Mouse (Mus musculus) limb, embryonic 12.5 days (tissue): ENCODE results near the gene Txnrd1. TPM values are rescaled to one million over a fixed set of nuclear protein-coding genes. Genes with fewer than 3 reads are reported as not detected.

Source experiments
- ATAC-seq: fragments of 200-750 bp; cut with Nextera tagmentation; 2 replicates; pipeline ENCODE4 v1.8.0; 2017; ENCODE audit warnings: low read depth, moderate TSS enrichment; ENCODE audit not compliant: insufficient number of reproducible peaks, insufficient read depth, low FRiP score, low TSS enrichment
- H3K27ac ChIP-seq: fragments of 300-500 bp; sonication (generic); 2 replicates; pipeline ENCODE4 v1.5.1; 2016; ENCODE audit warnings: mild to moderate bottlenecking, moderate library complexity
- H3K27me3 ChIP-seq: fragments of 300-500 bp; sonication (generic); 2 replicates; pipeline ENCODE4 v1.6.1; 2016; ENCODE audit warnings: mild to moderate bottlenecking, moderate library complexity
- H3K36me3 ChIP-seq: fragments of 300-500 bp; sonication (generic); 2 replicates; pipeline ENCODE4 v1.6.1; 2016; ENCODE audit warnings: mild to moderate bottlenecking, moderate library complexity
- H3K4me1 ChIP-seq: fragments of 300-500 bp; sonication (generic); replicated peaks from 2 replicates; pipeline ENCODE4 v1.6.1; 2016
- H3K4me2 ChIP-seq: fragments of 300-500 bp; sonication (generic); 2 replicates; pipeline ENCODE4 v1.6.1; 2016; ENCODE audit warnings: mild to moderate bottlenecking, moderate library complexity
- H3K4me3 ChIP-seq: fragments of 300-500 bp; sonication (generic); replicated peaks from 2 replicates; pipeline ENCODE4 v1.5.1; 2016; ENCODE audit warnings: mild to moderate bottlenecking
- H3K9ac ChIP-seq: fragments of 300-500 bp; sonication (generic); replicated peaks from 2 replicates; pipeline ENCODE4 v1.6.1; 2016; ENCODE audit warnings: mild to moderate bottlenecking, moderate library complexity
- H3K9me3 ChIP-seq: fragments of 300-500 bp; sonication (generic); 2 replicates; pipeline ENCODE4 v1.6.1; 2016; ENCODE audit warnings: mild to moderate bottlenecking, moderate library complexity
- WGBS: fragments of 180-500 bp; shearing (Covaris S2); methylation state at CpG from one replicate; pipeline ENCODE4 v1.1.7; 2016; 5-methylcytosine and 5-hydroxymethylcytosine counted together
- polyA plus RNA-seq: library from polyadenylated mRNA; unstranded; fragments of >200 nt; fragmentation: Nextera tagmentation; extraction: Ambion mirVana; gene quantifications from 2 replicates; pipeline ENCODE4 v1.2.1, GENCODE M21; 2016

Txnrd1 gene
- polyA plus RNA-seq, 1 experiment from 2014 or later: 149 TPM

- ATAC-seq: no peak
- Histone ChIP-seq H3K4me2 (no peak overlapping the region), H3K27ac (no peak overlapping the region), H3K36me3 (peaks cover 90% of the 10 kb centered on the region), H3K9me3 (no peaks in the 10 kb centered on the region), H3K27me3 (no peaks in the 10 kb centered on the region), H3K9ac (no peak overlapping the region), H3K4me1 (no peaks in the 10 kb centered on the region), H3K4me3 (no peak overlapping the region)
- 95% methylated on average over 18 of the region's 18 CpGs for WGBS
These were observed 60.3 kb downstream of the Txnrd1 start for GRCm38 (mm10) chr10:82893872-82894650.

- Histone ChIP-seq H3K9me3 (no peaks in the 10 kb centered on the region), H3K4me1 (peaks cover 8% of the 10 kb centered on the region), H3K27ac (no peak overlapping the region), H3K9ac (no peak overlapping the region), H3K4me2 (no peak overlapping the region), H3K27me3 (no peaks in the 10 kb centered on the region), H3K36me3 (peaks cover 55% of the 10 kb centered on the region), H3K4me3 (no peak overlapping the region)
- 91% methylated on average over 13 of the region's 13 CpGs for WGBS
- no peak for ATAC-seq
These were observed 64.2 kb downstream of the Txnrd1 start for GRCm38 (mm10) chr10:82897936-82898335.

- H3K9ac ChIP-seq: no peak overlapping the region
- no peak overlapping the region for H3K27ac ChIP-seq
- no peak overlapping the region for H3K4me2 ChIP-seq
- H3K27me3 ChIP-seq: no peaks in the 10 kb centered on the region
- WGBS: 68% methylated on average over 7 of the region's 7 CpGs
- peaks cover 15% of the 10 kb centered on the region for H3K4me1 ChIP-seq
- H3K36me3 ChIP-seq: peaks cover 45% of the 10 kb centered on the region
- ATAC-seq: no peak
- no peaks in the 10 kb centered on the region for H3K9me3 ChIP-seq
- H3K4me3 ChIP-seq: no peak overlapping the region
These were observed 65.1 kb downstream of the Txnrd1 start for GRCm38 (mm10) chr10:82898893-82899292.

GRCm38 (mm10) chr10:82899810-82900421, 66.2 kb downstream of the Txnrd1 start:
- no peaks in the 10 kb centered on the region for H3K9me3 ChIP-seq
- no peaks in the 10 kb centered on the region for H3K27me3 ChIP-seq
- ATAC-seq: no peak; the same call in 1 of the 2 replicates
- H3K4me3 ChIP-seq: no peak overlapping the region
- H3K36me3 ChIP-seq: peaks cover 40% of the 10 kb centered on the region
- peaks cover 15% of the 10 kb centered on the region for H3K4me1 ChIP-seq
- no peak overlapping the region for H3K27ac ChIP-seq
- H3K4me2 ChIP-seq: 0 out of 2 replicates have a peak overlapping the region, but pooled peaks have one; percentile 1
- no peak overlapping the region for H3K9ac ChIP-seq
- 38% methylated on average over 16 of the region's 16 CpGs for WGBS

GRCm38 (mm10) chr10:82900546-82900945, 66.8 kb downstream of the Txnrd1 start:
- Histone ChIP-seq H3K9me3 (no peaks in the 10 kb centered on the region), H3K4me3 (no peak overlapping the region), H3K4me2 (0 out of 2 replicates have a peak overlapping the region, but pooled peaks have one; percentile 1), H3K27ac (no peak overlapping the region), H3K4me1 (peaks cover 15% of the 10 kb centered on the region), H3K9ac (no peak overlapping the region), H3K27me3 (no peaks in the 10 kb centered on the region), H3K36me3 (peaks cover 34% of the 10 kb centered on the region)
- ATAC-seq: no peak
- WGBS: 40% methylated on average over 7 of the region's 7 CpGs

GRCm38 (mm10) chr10:82901436-82901835, 67.7 kb downstream of the Txnrd1 start:
- peaks cover 25% of the 10 kb centered on the region for H3K36me3 ChIP-seq
- H3K9ac ChIP-seq: no peak overlapping the region
- H3K4me2 ChIP-seq: no peak overlapping the region
- no peak; the same call in 1 of the 2 replicates for ATAC-seq
- no peak overlapping the region for H3K27ac ChIP-seq
- no peak overlapping the region for H3K4me3 ChIP-seq
- H3K4me1 ChIP-seq: peaks cover 15% of the 10 kb centered on the region
- 6% methylated on average over 7 of the region's 7 CpGs for WGBS
- no peaks in the 10 kb centered on the region for H3K9me3 ChIP-seq
- H3K27me3 ChIP-seq: peaks cover 4% of the 10 kb centered on the region

- peaks cover 32% of the 10 kb centered on the region for H3K27me3 ChIP-seq
- H3K27ac ChIP-seq: no peak overlapping the region
- no peak overlapping the region for H3K9ac ChIP-seq
- WGBS: 78% methylated on average over 7 of the region's 7 CpGs
- no peaks in the 10 kb centered on the region for H3K9me3 ChIP-seq
- no peak overlapping the region for H3K4me2 ChIP-seq
- H3K4me1 ChIP-seq: peaks cover 5% of the 10 kb centered on the region; the same call in 1 of the 2 replicates
- no peak for ATAC-seq
- no peak overlapping the region for H3K4me3 ChIP-seq
- H3K36me3 ChIP-seq: no peaks in the 10 kb centered on the region
These were observed 74.8 kb downstream of the Txnrd1 start for GRCm38 (mm10) chr10:82908526-82908925.

GRCm38 (mm10) chr10:82909382-82909781, 75.6 kb downstream of the Txnrd1 start:
- H3K27me3 ChIP-seq: peaks cover 35% of the 10 kb centered on the region
- ATAC-seq: no peak
- H3K9me3 ChIP-seq: no peaks in the 10 kb centered on the region
- no peak overlapping the region for H3K4me3 ChIP-seq
- no peaks in the 10 kb centered on the region for H3K36me3 ChIP-seq
- H3K4me1 ChIP-seq: peaks cover 3% of the 10 kb centered on the region; the same call in 1 of the 2 replicates
- no peak overlapping the region for H3K27ac ChIP-seq
- H3K4me2 ChIP-seq: no peak overlapping the region
- WGBS: 22% methylated on average over 9 of the region's 9 CpGs
- no peak overlapping the region for H3K9ac ChIP-seq

- Histone ChIP-seq H3K9ac (no peak overlapping the region), H3K36me3 (no peaks in the 10 kb centered on the region), H3K4me3 (no peak overlapping the region), H3K4me2 (no peak overlapping the region), H3K9me3 (no peaks in the 10 kb centered on the region), H3K27ac (no peak overlapping the region), H3K4me1 (peaks cover 3% of the 10 kb centered on the region; the same call in 1 of the 2 replicates), H3K27me3 (peaks cover 35% of the 10 kb centered on the region)
- WGBS: 74% methylated on average over 3 of the region's 3 CpGs
- ATAC-seq: no peak
These were observed 76.4 kb downstream of the Txnrd1 start for GRCm38 (mm10) chr10:82910198-82910597.

GRCm38 (mm10) chr10:82913238-82913637, 79.5 kb downstream of the Txnrd1 start:
- H3K27ac ChIP-seq: no peak overlapping the region
- H3K4me1 ChIP-seq: peaks cover 3% of the 10 kb centered on the region; the same call in 1 of the 2 replicates
- no peak overlapping the region for H3K4me2 ChIP-seq
- no peaks in the 10 kb centered on the region for H3K36me3 ChIP-seq
- no peak overlapping the region for H3K4me3 ChIP-seq
- H3K9ac ChIP-seq: no peak overlapping the region
- peaks cover 19% of the 10 kb centered on the region for H3K27me3 ChIP-seq
- WGBS: 81% methylated on average over 4 of the region's 4 CpGs
- ATAC-seq: no peak
- no peaks in the 10 kb centered on the region for H3K9me3 ChIP-seq

GRCm38 (mm10) chr10:82913772-82914171, 80.0 kb downstream of the Txnrd1 start:
- 84% methylated on average over 6 of the region's 6 CpGs for WGBS
- H3K4me3 ChIP-seq: no peak overlapping the region
- H3K27me3 ChIP-seq: peaks cover 19% of the 10 kb centered on the region
- no peaks in the 10 kb centered on the region for H3K36me3 ChIP-seq
- H3K27ac ChIP-seq: no peak overlapping the region
- no peak overlapping the region for H3K9ac ChIP-seq
- no peak for ATAC-seq
- no peak overlapping the region for H3K4me2 ChIP-seq
- no peaks in the 10 kb centered on the region for H3K9me3 ChIP-seq
- H3K4me1 ChIP-seq: peaks cover 3% of the 10 kb centered on the region; the same call in 1 of the 2 replicates
